Mouse (Mus musculus) C2C12 (cell line): ENCODE measurements at regions not wholly inside any gene's neighbourhood (a gene's known extent, or its start where the extent isn't known, plus 50 kb on each side); places are given as distances from the start of the nearest gene placed in this dataset.

Source experiments
- CTCF ChIP-seq: IDR thresholded peaks from one replicate; pipeline ENCODE4 v1.5.1; 2011; ENCODE audit not compliant: control insufficient read depth, insufficient read depth, insufficient read length
- USF1 ChIP-seq: IDR thresholded peaks from one replicate; pipeline ENCODE4 v1.6.1; 2011; ENCODE audit warnings: low read depth, mild to moderate bottlenecking, control low read depth, moderate library complexity

DNA sequence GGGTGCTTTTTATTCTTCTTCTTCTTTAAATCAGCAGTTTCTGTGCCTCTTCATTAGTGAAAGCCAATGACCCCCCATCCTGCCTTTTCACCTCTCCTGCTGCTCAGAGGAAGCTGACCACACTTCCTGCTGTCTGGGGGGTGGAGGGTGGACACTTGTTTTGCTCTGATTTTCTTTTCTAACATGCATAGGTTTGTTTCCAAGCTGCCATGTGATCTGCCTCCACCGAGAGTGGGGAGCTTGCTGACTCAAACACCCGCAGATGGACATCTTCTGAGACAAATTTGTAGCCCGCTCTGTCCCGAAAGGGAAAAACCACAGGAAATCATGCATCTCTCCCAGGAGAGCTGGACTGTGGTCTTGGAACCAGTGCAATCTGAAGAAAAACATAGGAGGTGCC lies 141.3 kb downstream of the Gm826 start:
- TF ChIP-seq CTCF (no peak), USF1 (no peak)
